In the genomic region with DNA sequence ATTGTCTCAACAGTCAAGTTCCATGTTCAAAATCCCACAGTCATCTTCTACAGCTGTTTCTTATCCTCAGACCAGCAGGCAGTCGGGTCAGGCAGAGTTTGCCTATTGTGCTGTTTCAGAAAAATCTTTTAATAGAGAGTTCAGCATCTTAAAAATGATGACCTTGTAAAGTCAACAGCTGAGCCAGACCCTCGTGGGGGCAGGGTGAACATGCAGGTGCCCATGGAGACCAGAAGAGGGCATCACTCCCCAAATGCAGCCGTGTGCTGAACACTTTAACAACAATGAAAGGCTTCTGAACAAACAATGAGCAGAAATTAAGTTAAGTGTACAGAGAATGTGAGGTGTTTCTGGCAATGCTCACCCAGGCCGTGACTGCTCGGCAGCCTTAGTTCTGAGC, we compare ENCODE assay signal across 1 mouse cellular context.
TF ChIP-seq lines count a peak whose summit lies in the region.

No protein-coding gene starts in this region.

TF ChIP-seq in MEL, 35 proteins besides CTCF, POLR2A, EP300 and RAD21 (continued from another document):
- TF ChIP-seq USF2 (IDR thresholded peaks at IDR 0.05; ENCODE audit: borderline replicate concordance in 1 of 2, insufficient read depth in 1 of 2, low read depth in 1 of 2, low read length in 2 of 2) (no peak), ZNF384 (IDR thresholded peaks at IDR 0.05; ENCODE audit: low read depth, low read length) (no peak), MYC (IDR thresholded peaks at IDR 0.05; ENCODE audit: low read depth, low read length) (no peak), BHLHE40 (IDR thresholded peaks at IDR 0.05; ENCODE audit: borderline replicate concordance, low read depth, low read length) (no peak), MXI1 (IDR thresholded peaks at IDR 0.05; ENCODE audit: low read depth, low read length) (no peak), HCFC1 (IDR thresholded peaks at IDR 0.05; ENCODE audit: low read depth, low read length) (no peak), USF1 (IDR thresholded peaks at IDR 0.05; ENCODE audit: low read depth, low read length) (no peak), NRF1 (IDR thresholded peaks at IDR 0.05; ENCODE audit: insufficient read depth, low read depth, low read length, poor library complexity, severe bottlenecking) (no peak)
